ENCODE assay signal across 19 mouse cellular contexts in genomic region chr7:99919971-99920370, GRCm38 (mm10).
"Had no signal": no experiment of that assay in that cellular context is flagged by ENCODE, and none has a peak within 500 bp of the region (broad histone marks: within the 10 kb centered on the region; RNA-seq: fewer than 3 reads in every experiment).

No protein-coding gene starts in this region.

- DNase-seq: kidney, adult 11 months; kidney, adult 9 months; kidney, postnatal 14 days; kidney, postnatal 4 days; liver; midbrain, embryonic 14.5 days; right cerebral cortex, adult 18-20 months; right cerebral cortex, postnatal 14 days; spleen, adult 18-20 months had no signal

- H3K27ac ChIP-seq: intestine, embryonic 15.5 days; limb, embryonic 10.5 days; limb, embryonic 13.5 days; liver, embryonic 12.5 days; liver, embryonic 15.5 days; midbrain, embryonic 10.5 days; neural tube, embryonic 12.5 days; neural tube, embryonic 15.5 days; stomach, embryonic 15.5 days had no signal

- H3K9me3 ChIP-seq: intestine, embryonic 15.5 days; limb, embryonic 10.5 days; limb, embryonic 13.5 days; liver, embryonic 12.5 days; liver, embryonic 15.5 days; megakaryocyte, embryonic 14.5 days; midbrain, embryonic 10.5 days; neural tube, embryonic 12.5 days; neural tube, embryonic 15.5 days; stomach, embryonic 15.5 days had no signal

- ATAC-seq: intestine, embryonic 15.5 days; liver, embryonic 12.5 days had no signal

- H3K4me2 ChIP-seq: intestine, embryonic 15.5 days; limb, embryonic 13.5 days; liver, embryonic 12.5 days; liver, embryonic 15.5 days; neural tube, embryonic 12.5 days; neural tube, embryonic 15.5 days; stomach, embryonic 15.5 days had no signal

- H3K9ac ChIP-seq: intestine, embryonic 15.5 days; limb, embryonic 13.5 days; liver, embryonic 12.5 days; liver, embryonic 15.5 days; neural tube, embryonic 12.5 days; neural tube, embryonic 15.5 days; stomach, embryonic 15.5 days had no signal

- H3K4me3 ChIP-seq: intestine, embryonic 15.5 days; limb, embryonic 10.5 days; limb, embryonic 13.5 days; liver, embryonic 12.5 days; liver, embryonic 15.5 days; megakaryocyte, embryonic 14.5 days; midbrain, embryonic 10.5 days; neural tube, embryonic 12.5 days; neural tube, embryonic 15.5 days; stomach, embryonic 15.5 days had no signal

- H3K36me3 ChIP-seq: intestine, embryonic 15.5 days had no signal
